Mouse (Mus musculus) spleen, postnatal 10 days (tissue): ENCODE data around the gene Fev.

Experiments used
- DNase-seq, 2 experiments: peaks; one replicate each; pipeline ENCODE4 v3.0.0; 2021 to 2022; ENCODE audit warnings: low spot score in 2 of 2

Gene Fev

GRCm38 (mm10) chr1:74880785-74881360, 4.3 kb downstream of the Fev start:
- DNase-seq, result peak in 1 of 2 experiments; percentile 72

- DNase-seq, result no peak
Measured at GRCm38 (mm10) chr1:74877199-74877598, 8.0 kb downstream of the Fev start.

GRCm38 (mm10) chr1:74872218-74872617, 13.0 kb downstream of the Fev start:
- DNase-seq, result no peak

GRCm38 (mm10) chr1:74861783-74862182, 23.4 kb downstream of the Fev start:
- DNase-seq, result no peak

GRCm38 (mm10) chr1:74859223-74859984, 25.8 kb downstream of the Fev start:
- no peak for DNase-seq

GRCm38 (mm10) chr1:74858805-74859204, 26.4 kb downstream of the Fev start:
- DNase-seq, result no peak

GRCm38 (mm10) chr1:74858171-74858719, 27.0 kb downstream of the Fev start:
- peak in 1 of 2 experiments; percentile 57 for DNase-seq

- no peak for DNase-seq
Measured at GRCm38 (mm10) chr1:74857677-74858076, 27.5 kb downstream of the Fev start.

GRCm38 (mm10) chr1:74857201-74857600, 28.0 kb downstream of the Fev start:
- no peak for DNase-seq

- no peak for DNase-seq
Measured at GRCm38 (mm10) chr1:74856791-74857190, 28.4 kb downstream of the Fev start.

- DNase-seq, result no peak
Measured at GRCm38 (mm10) chr1:74856439-74856720, 28.8 kb downstream of the Fev start.

GRCm38 (mm10) chr1:74855651-74856438, 29.4 kb downstream of the Fev start:
- DNase-seq, result peak in 1 of 2 experiments; percentile 19

GRCm38 (mm10) chr1:74855156-74855555, 30.1 kb downstream of the Fev start:
- DNase-seq, result no peak

- DNase-seq, result peak; percentile 18 to 69
Measured at GRCm38 (mm10) chr1:74854306-74855056, 30.7 kb downstream of the Fev start, which contains the start of gene Cdk5r2. Gene Cdk5r2, plus strand, starts transcription at chr1:74854934.

- DNase-seq, result no peak
Measured at GRCm38 (mm10) chr1:74851001-74851775, 34.0 kb downstream of the Fev start.

GRCm38 (mm10) chr1:74850251-74850650, 35.0 kb downstream of the Fev start:
- no peak for DNase-seq

- DNase-seq, result no peak
Measured at GRCm38 (mm10) chr1:74848946-74849345, 36.3 kb downstream of the Fev start.

GRCm38 (mm10) chr1:74846341-74846740, 38.9 kb downstream of the Fev start:
- no peak for DNase-seq

- DNase-seq, result no peak
Measured at GRCm38 (mm10) chr1:74843090-74843489, 42.1 kb downstream of the Fev start.

GRCm38 (mm10) chr1:74833255-74833654, 52.0 kb downstream of the Fev start:
- no peak for DNase-seq
